Mouse (Mus musculus): Measurements from ENCODE around the gene Ipo4. TPM values are rescaled to one million over a fixed set of nuclear protein-coding genes. Genes with fewer than 3 reads are reported as not detected.

The Ipo4 gene
- polyA plus RNA-seq, 1 experiment from 2014 or later, result 110 TPM

DNA sequence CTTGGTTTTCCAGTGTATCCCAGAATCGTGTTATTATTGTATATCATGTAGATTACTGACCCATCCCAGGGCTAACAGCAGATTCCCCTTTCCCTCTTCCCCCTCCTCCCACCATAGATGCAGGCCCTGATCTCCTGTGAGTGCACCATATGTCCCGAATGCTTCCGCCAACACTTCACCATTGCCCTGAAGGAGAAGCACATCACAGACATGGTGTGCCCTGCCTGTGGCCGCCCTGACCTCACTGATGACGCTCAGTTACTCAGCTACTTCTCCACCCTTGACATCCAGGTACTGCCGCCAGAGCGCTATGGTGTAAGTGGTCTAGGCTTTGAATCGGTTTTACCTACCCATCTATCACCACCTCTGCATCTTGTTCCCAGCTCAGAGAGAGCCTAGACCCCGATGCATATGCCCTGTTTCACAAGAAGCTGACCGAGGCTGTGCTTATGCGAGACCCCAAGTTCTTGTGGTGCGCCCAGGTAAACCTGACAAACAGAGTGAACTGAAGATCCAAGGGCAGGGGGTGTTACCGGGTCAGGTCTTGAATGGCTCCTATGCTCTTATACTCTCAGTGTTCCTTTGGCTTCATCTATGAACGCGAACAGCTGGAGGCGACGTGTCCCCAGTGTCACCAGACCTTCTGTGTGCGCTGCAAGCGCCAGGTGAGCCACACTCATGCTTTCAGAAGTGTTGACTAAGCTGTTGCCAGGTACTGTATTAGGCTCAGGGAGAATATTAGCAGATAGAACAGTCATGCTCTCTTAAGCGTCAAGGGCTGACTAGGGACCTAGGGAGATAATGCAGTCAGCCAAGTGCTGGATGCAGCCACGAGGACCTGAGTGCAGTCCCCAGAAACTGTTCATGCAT, 37.0 kb downstream of the Ipo4 start:
- Histone ChIP-seq H3K27ac (replicated peaks) (no peak overlapping the region), H3K9me3 (replicated peaks) (no peaks in the 10 kb centered on the region), H3K4me2 (no peak overlapping the region), H3K9ac (replicated peaks) (no peak overlapping the region), H3K27me3 (replicated peaks) (no peaks in the 10 kb centered on the region), H3K36me3 (peaks cover 95% of the 10 kb centered on the region), H3K4me3 (replicated peaks) (no peak overlapping the region), H3K4me1 (peaks cover 11% of the 10 kb centered on the region)
- 96% methylated on average over 21 of the region's 21 CpGs for WGBS
- no peak for ATAC-seq (ENCODE audit: low FRiP score)

DNA sequence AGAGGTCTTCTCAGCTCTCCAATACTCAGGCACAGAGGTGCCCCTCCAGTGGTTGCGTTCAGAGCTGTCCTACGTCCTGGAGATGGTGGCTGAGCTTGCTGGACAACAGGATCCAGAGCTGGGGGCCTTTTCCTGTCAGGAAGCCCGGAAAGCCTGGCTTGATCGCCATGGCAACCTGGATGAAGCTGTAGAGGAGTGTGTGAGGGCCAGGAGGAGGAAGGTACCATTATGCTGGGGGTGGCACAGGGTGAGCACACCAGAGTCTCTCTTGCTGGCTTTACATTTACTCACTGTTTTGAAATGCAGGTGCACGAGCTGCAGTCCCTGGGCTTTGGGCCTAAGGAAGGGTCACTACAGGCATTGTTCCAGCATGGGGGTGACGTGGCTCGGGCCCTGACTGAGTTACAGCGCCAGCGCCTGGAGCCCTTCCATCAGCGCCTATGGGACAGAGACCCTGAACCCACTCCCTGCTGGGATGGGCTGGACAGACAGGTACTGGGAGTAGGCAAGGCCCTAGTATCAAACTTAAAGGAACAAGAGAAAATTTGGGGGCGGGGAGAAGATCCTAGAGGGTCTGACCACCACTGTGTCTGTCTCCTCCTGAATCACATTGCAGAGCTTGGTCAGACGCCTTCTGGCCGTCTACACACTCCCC, 39.6 kb downstream of the Ipo4 start:
- no peak overlapping the region for H3K27ac ChIP-seq (replicated peaks)
- WGBS, result 72% methylated on average over 13 of the region's 13 CpGs
- peaks cover 25% of the 10 kb centered on the region for H3K4me1 ChIP-seq
- H3K9ac ChIP-seq (replicated peaks), result no peak overlapping the region; the same call in 1 of the 2 replicates
- no peak overlapping the region for H3K4me2 ChIP-seq
- no peaks in the 10 kb centered on the region for H3K9me3 ChIP-seq (replicated peaks)
- no peak for ATAC-seq (ENCODE audit: low FRiP score)
- H3K4me3 ChIP-seq (replicated peaks), result no peak overlapping the region
- peaks cover 70% of the 10 kb centered on the region for H3K36me3 ChIP-seq
- no peaks in the 10 kb centered on the region for H3K27me3 ChIP-seq (replicated peaks)

GRCm38 (mm10) chr14:55592226-55592625, 43.5 kb downstream of the Ipo4 start:
- no peaks in the 10 kb centered on the region for H3K9me3 ChIP-seq (replicated peaks)
- no peak for ATAC-seq (ENCODE audit: low FRiP score)
- peak overlapping the region; percentile 93 for H3K4me3 ChIP-seq (replicated peaks)
- peaks cover 45% of the 10 kb centered on the region for H3K36me3 ChIP-seq
- H3K4me1 ChIP-seq, result peaks cover 39% of the 10 kb centered on the region
- H3K9ac ChIP-seq (replicated peaks), result peak overlapping the region; percentile 87
- peak overlapping the region; percentile 95 for H3K4me2 ChIP-seq
- H3K27ac ChIP-seq (replicated peaks), result peak overlapping the region; percentile 92
- no peaks in the 10 kb centered on the region for H3K27me3 ChIP-seq (replicated peaks)
- 6% methylated on average over 16 of the region's 16 CpGs for WGBS

DNA sequence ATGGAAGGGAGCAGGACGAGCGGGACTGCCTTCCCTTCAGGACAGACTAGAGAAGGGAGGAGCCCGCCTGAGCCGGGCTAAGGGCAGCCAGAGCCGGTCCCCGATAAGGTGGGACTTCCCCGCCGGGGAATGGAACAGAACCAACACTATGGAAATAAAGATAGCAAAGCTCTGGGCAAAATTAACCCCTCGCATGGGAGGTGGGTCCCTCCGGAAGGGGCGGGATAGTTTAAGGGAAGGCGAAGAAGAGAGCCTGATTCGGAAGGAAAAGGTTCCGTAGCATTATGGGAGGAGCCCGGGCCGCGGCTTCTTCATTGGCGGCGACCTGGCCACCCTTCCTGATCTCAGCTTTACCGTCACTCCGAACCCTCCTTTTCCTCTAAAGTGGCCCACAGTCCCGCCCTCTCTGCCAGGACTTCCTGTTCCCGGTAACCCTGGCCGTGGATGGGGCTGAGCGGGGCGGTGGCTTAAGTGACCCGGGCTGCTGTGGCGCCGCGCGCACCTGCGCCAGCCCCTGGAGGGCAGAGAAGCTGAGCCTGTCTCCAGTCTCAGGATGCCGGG, 44.3 kb downstream of the Ipo4 start, which contains the start of gene Rnf31:
Gene Rnf31, plus strand, starts transcription at position 378 of the 561 bp plus-strand sequence.
- Histone ChIP-seq H3K4me3 (replicated peaks) (peak within 1 kb of the TSS; percentile 93), H3K9ac (replicated peaks) (peak within 1 kb of the TSS; percentile 87), H3K4me2 (peak within 1 kb of the TSS; percentile 95), H3K27ac (replicated peaks) (peak within 1 kb of the TSS; percentile 92), H3K36me3 (peaks cover 39% of the 10 kb centered on the region), H3K9me3 (replicated peaks) (no peaks in the 10 kb centered on the region), H3K4me1 (peaks cover 39% of the 10 kb centered on the region), H3K27me3 (replicated peaks) (no peaks in the 10 kb centered on the region)
- peak; percentile 90 for ATAC-seq (ENCODE audit: low FRiP score)
- 0% methylated on average over 33 of the region's 33 CpGs for WGBS

DNA sequence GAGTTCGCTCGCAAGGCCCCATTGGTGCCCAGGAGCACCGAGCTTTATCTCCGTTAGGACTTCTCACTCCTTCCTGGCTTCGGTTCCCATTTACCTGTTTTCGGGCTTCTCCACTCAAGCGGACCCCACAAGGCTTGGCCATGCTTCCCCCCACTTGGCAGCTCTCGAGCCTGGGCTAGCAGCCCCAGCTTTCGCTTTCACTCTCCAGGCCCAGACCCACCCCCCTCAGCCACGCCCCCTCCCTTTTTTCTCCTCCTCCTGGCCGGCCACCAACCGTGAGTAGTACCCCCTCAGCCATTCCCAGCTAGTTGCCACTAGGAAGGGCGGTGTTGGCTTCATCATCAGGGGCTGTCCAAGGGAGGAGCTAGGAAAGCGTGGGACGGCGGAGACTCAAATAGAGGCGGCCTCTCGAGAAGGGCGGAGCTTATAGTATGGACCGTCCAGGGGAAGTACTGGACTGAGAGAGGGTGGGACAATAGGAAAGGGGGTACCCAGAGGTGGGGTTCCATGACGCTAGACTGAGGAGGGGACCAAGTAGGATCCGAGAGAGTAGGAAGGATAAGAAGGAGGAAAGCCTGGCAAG, 44.9 kb downstream of the Ipo4 start, which contains the start of gene Psme2:
Gene Psme2, minus strand, starts transcription at position 366 of the 583 bp plus-strand sequence.
- Histone ChIP-seq H3K4me1 (peaks cover 39% of the 10 kb centered on the region), H3K36me3 (peaks cover 34% of the 10 kb centered on the region), H3K27me3 (replicated peaks) (no peaks in the 10 kb centered on the region), H3K4me2 (peak within 1 kb of the TSS; percentile 95), H3K4me3 (replicated peaks) (peak within 1 kb of the TSS; percentile 93), H3K27ac (replicated peaks) (peak within 1 kb of the TSS; percentile 92), H3K9me3 (replicated peaks) (no peaks in the 10 kb centered on the region), H3K9ac (replicated peaks) (peak within 1 kb of the TSS; percentile 87)
- under 1% methylated on average over 21 of the region's 22 CpGs for WGBS
- ATAC-seq (ENCODE audit: low FRiP score), result peak; percentile 96

GRCm38 (mm10) chr14:55589771-55590448, 45.8 kb downstream of the Ipo4 start:
- Histone ChIP-seq H3K9me3 (replicated peaks) (no peaks in the 10 kb centered on the region), H3K27me3 (replicated peaks) (no peaks in the 10 kb centered on the region), H3K9ac (replicated peaks) (peak overlapping the region; percentile 87), H3K27ac (replicated peaks) (peak overlapping the region; percentile 92; the same call in 1 of the 2 replicates), H3K4me2 (peak overlapping the region; percentile 95), H3K4me3 (replicated peaks) (peak overlapping the region; percentile 93), H3K4me1 (peaks cover 48% of the 10 kb centered on the region), H3K36me3 (peaks cover 24% of the 10 kb centered on the region)
- ATAC-seq (ENCODE audit: low FRiP score), result no peak
- WGBS, result 89% methylated on average over 11 of the region's 11 CpGs

GRCm38 (mm10) chr14:55589271-55589670, 46.5 kb downstream of the Ipo4 start:
- WGBS, result 99% methylated on average over 5 of the region's 5 CpGs
- no peak overlapping the region for H3K4me2 ChIP-seq
- no peaks in the 10 kb centered on the region for H3K27me3 ChIP-seq (replicated peaks)
- no peak overlapping the region for H3K9ac ChIP-seq (replicated peaks)
- no peak for ATAC-seq (ENCODE audit: low FRiP score)
- peaks cover 18% of the 10 kb centered on the region for H3K36me3 ChIP-seq
- peaks cover 53% of the 10 kb centered on the region for H3K4me1 ChIP-seq
- no peaks in the 10 kb centered on the region for H3K9me3 ChIP-seq (replicated peaks)
- H3K4me3 ChIP-seq (replicated peaks), result no peak overlapping the region
- no peak overlapping the region for H3K27ac ChIP-seq (replicated peaks)

DNA sequence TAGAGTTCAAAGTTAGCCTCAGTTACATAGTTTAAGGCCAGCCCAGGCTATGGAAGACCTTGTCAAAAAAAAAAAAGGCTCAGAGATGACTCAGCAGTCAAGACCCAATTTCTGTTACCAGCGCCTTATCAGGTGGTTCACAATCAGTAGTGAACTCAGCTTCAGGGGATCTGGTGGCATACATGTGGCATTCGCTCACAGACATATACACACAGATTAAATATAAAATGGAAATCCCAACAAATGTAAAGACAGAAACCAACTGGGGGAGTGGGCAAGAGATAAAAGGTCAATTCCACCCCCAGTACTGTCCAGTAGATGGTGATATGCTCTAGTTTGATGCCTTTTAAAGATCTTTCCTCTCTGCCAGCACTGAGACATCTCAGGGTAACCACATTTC, 49.6 kb downstream of the Ipo4 start:
- no peaks in the 10 kb centered on the region for H3K27me3 ChIP-seq (replicated peaks)
- H3K27ac ChIP-seq (replicated peaks), result no peak overlapping the region
- no peak overlapping the region for H3K4me3 ChIP-seq (replicated peaks)
- no peaks in the 10 kb centered on the region for H3K9me3 ChIP-seq (replicated peaks)
- 96% methylated on average over 2 of the region's 2 CpGs for WGBS
- H3K4me1 ChIP-seq, result peaks cover 28% of the 10 kb centered on the region
- H3K9ac ChIP-seq (replicated peaks), result no peak overlapping the region
- no peak overlapping the region for H3K4me2 ChIP-seq
- H3K36me3 ChIP-seq, result peaks cover 21% of the 10 kb centered on the region
- ATAC-seq (ENCODE audit: low FRiP score), result no peak

GRCm38 (mm10) chr14:55585566-55585960, 50.2 kb downstream of the Ipo4 start:
- peaks cover 27% of the 10 kb centered on the region for H3K36me3 ChIP-seq
- no peak overlapping the region for H3K27ac ChIP-seq (replicated peaks)
- peak overlapping the region; percentile 55 for H3K4me3 ChIP-seq (replicated peaks)
- no peaks in the 10 kb centered on the region for H3K27me3 ChIP-seq (replicated peaks)
- H3K4me1 ChIP-seq, result peaks cover 27% of the 10 kb centered on the region
- H3K9ac ChIP-seq (replicated peaks), result no peak overlapping the region
- WGBS, result 65% methylated on average over 6 of the region's 6 CpGs
- H3K9me3 ChIP-seq (replicated peaks), result no peaks in the 10 kb centered on the region
- ATAC-seq (ENCODE audit: low FRiP score), result no peak
- peak overlapping the region; percentile 76 for H3K4me2 ChIP-seq

DNA sequence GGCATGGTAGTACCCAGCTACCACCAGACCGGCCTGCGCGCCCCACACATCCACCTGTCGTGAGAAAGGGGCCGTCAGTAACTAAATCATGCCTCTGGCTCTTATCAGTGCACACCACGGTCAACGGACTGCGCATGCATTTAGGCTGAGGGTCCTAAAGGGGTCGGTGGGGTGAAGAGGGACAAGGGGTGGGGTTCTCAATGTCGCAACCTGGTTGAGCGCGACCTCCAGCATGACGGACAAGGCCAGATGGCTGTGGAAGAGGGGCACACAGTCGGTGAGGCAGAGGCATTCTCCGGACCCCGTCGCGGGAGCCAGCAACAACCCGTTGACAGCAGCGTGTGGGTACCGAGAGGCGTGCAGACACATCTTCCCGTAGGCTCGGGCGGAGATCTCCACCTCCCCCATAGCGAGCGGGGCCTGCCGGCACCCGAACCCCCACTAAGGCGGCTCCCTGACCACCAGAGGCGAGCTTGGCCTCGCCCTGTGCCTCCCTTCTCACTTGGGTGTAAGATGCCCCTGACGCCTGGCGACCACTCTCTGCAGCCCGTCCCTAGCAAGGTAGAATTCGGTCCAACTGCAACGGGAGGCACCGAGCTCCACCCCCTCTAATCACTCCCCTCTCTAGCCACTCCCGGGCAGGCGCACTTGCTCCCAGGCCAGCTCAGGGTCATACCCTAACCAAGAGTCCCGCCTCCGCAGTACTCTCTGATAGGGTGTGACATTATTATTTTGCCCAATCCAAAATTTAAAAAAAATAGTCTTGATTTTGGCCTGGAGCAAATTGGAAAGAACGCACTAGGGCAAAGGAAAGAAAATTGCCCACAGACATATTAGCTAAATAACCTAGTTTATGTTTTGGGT, 50.8 kb downstream of the Ipo4 start, which contains the start of gene Emc9:
Gene Emc9, minus strand, starts transcription at position 601 of the 864 bp plus-strand sequence.
- ATAC-seq (ENCODE audit: low FRiP score), result peak; percentile 82
- H3K27ac ChIP-seq (replicated peaks), result peak within 1 kb of the TSS; percentile 70
- 3% methylated on average over 43 of the region's 43 CpGs for WGBS

More for the DNA sequence above, 50.8 kb downstream of the Ipo4 start, which contains the start of gene Emc9:
- no peaks in the 10 kb centered on the region for H3K27me3 ChIP-seq (replicated peaks)
- H3K4me3 ChIP-seq (replicated peaks), result peak within 1 kb of the TSS; percentile 55
- peaks cover 21% of the 10 kb centered on the region for H3K4me1 ChIP-seq
- H3K4me2 ChIP-seq, result peak within 1 kb of the TSS; percentile 76
- peak within 1 kb of the TSS; percentile 68 for H3K9ac ChIP-seq (replicated peaks)
- no peaks in the 10 kb centered on the region for H3K9me3 ChIP-seq (replicated peaks)
- peaks cover 33% of the 10 kb centered on the region for H3K36me3 ChIP-seq

Data from neural tube, embryonic 15.5 days (tissue).